Mouse (Mus musculus): ENCODE measurements around the gene Dip2b. TPM values are rescaled to one million over a fixed set of nuclear protein-coding genes. Genes with fewer than 3 reads are reported as not detected.

Dip2b gene
- polyA plus RNA-seq, 1 experiment: 5.4 TPM

- TF ChIP-seq POLR2A (IDR thresholded peaks at IDR 0.05; ENCODE audit: low read depth, low read length): no peak
- no peak for TF ChIP-seq CTCF (conservative IDR thresholded peaks at IDR 0.05; ENCODE audit: insufficient read depth, insufficient read length, low read depth, low read length)
- Histone ChIP-seq H3K27ac (ENCODE audit: insufficient read depth, low read depth, low read length) (no peak overlapping the region), H3K4me1 (ENCODE audit: control insufficient read depth, insufficient read depth, low read length) (peaks cover 4% of the 10 kb centered on the region), H3K27me3 (replicated peaks; ENCODE audit: control insufficient read depth, insufficient read depth, low read length) (no peaks in the 10 kb centered on the region), H3K4me3 (ENCODE audit: insufficient read depth, low read depth, low read length) (no peak overlapping the region), H3K36me3 (ENCODE audit: control insufficient read depth, insufficient read depth, low read length) (no peaks in the 10 kb centered on the region)
- 88% methylated on average over 7 of the region's 7 CpGs for WGBS
- no peak for DNase-seq
These were observed 61.9 kb downstream of the Dip2b start for GRCm38 (mm10) chr15:100100336-100100735.

GRCm38 (mm10) chr15:100101206-100101605 is 62.7 kb downstream of the Dip2b start:
- no peak for DNase-seq
- no peak overlapping the region for H3K27ac ChIP-seq (ENCODE audit: insufficient read depth, low read depth, low read length)
- no peaks in the 10 kb centered on the region for H3K36me3 ChIP-seq (ENCODE audit: control insufficient read depth, insufficient read depth, low read length)
- H3K27me3 ChIP-seq (replicated peaks; ENCODE audit: control insufficient read depth, insufficient read depth, low read length): no peaks in the 10 kb centered on the region
- no peak overlapping the region for H3K4me3 ChIP-seq (ENCODE audit: insufficient read depth, low read depth, low read length)
- no peak for TF ChIP-seq POLR2A (IDR thresholded peaks at IDR 0.05; ENCODE audit: low read depth, low read length)
- no peak for TF ChIP-seq CTCF (conservative IDR thresholded peaks at IDR 0.05; ENCODE audit: insufficient read depth, insufficient read length, low read depth, low read length)
- H3K4me1 ChIP-seq (ENCODE audit: control insufficient read depth, insufficient read depth, low read length): peaks cover 4% of the 10 kb centered on the region

- H3K4me1 ChIP-seq (ENCODE audit: control insufficient read depth, insufficient read depth, low read length): peaks cover 4% of the 10 kb centered on the region
- no peak overlapping the region for H3K27ac ChIP-seq (ENCODE audit: insufficient read depth, low read depth, low read length)
- no peaks in the 10 kb centered on the region for H3K27me3 ChIP-seq (replicated peaks; ENCODE audit: control insufficient read depth, insufficient read depth, low read length)
- DNase-seq: no peak
- no peaks in the 10 kb centered on the region for H3K36me3 ChIP-seq (ENCODE audit: control insufficient read depth, insufficient read depth, low read length)
- WGBS: 98% methylated on average over 2 of the region's 2 CpGs
- H3K4me3 ChIP-seq (ENCODE audit: insufficient read depth, low read depth, low read length): no peak overlapping the region
- TF ChIP-seq POLR2A (IDR thresholded peaks at IDR 0.05; ENCODE audit: low read depth, low read length) (no peak), CTCF (conservative IDR thresholded peaks at IDR 0.05; ENCODE audit: insufficient read depth, insufficient read length, low read depth, low read length) (no peak)
These were observed 65.7 kb downstream of the Dip2b start for GRCm38 (mm10) chr15:100104126-100104525.

- Histone ChIP-seq H3K27ac (ENCODE audit: insufficient read depth, low read depth, low read length) (no peak overlapping the region), H3K36me3 (ENCODE audit: control insufficient read depth, insufficient read depth, low read length) (no peaks in the 10 kb centered on the region), H3K4me3 (ENCODE audit: insufficient read depth, low read depth, low read length) (no peak overlapping the region), H3K4me1 (ENCODE audit: control insufficient read depth, insufficient read depth, low read length) (peaks cover 14% of the 10 kb centered on the region), H3K27me3 (replicated peaks; ENCODE audit: control insufficient read depth, insufficient read depth, low read length) (no peaks in the 10 kb centered on the region)
- DNase-seq: no peak
- 86% methylated on average over 18 of the region's 18 CpGs for WGBS
- TF ChIP-seq POLR2A (IDR thresholded peaks at IDR 0.05; ENCODE audit: low read depth, low read length): no peak
- no peak for TF ChIP-seq CTCF (conservative IDR thresholded peaks at IDR 0.05; ENCODE audit: insufficient read depth, insufficient read length, low read depth, low read length)
These were observed 69.8 kb downstream of the Dip2b start for GRCm38 (mm10) chr15:100108071-100108782.

GRCm38 (mm10) chr15:100109916-100110315 is 71.5 kb downstream of the Dip2b start:
- H3K4me1 ChIP-seq (ENCODE audit: control insufficient read depth, insufficient read depth, low read length): peaks cover 14% of the 10 kb centered on the region
- no peak for DNase-seq
- H3K4me3 ChIP-seq (ENCODE audit: insufficient read depth, low read depth, low read length): no peak overlapping the region
- TF ChIP-seq CTCF (conservative IDR thresholded peaks at IDR 0.05; ENCODE audit: insufficient read depth, insufficient read length, low read depth, low read length) (no peak), POLR2A (IDR thresholded peaks at IDR 0.05; ENCODE audit: low read depth, low read length) (no peak)
- no peak overlapping the region for H3K27ac ChIP-seq (ENCODE audit: insufficient read depth, low read depth, low read length)
- 88% methylated on average over 3 of the region's 3 CpGs for WGBS
- no peaks in the 10 kb centered on the region for H3K36me3 ChIP-seq (ENCODE audit: control insufficient read depth, insufficient read depth, low read length)
- H3K27me3 ChIP-seq (replicated peaks; ENCODE audit: control insufficient read depth, insufficient read depth, low read length): no peaks in the 10 kb centered on the region

GRCm38 (mm10) chr15:100111891-100112290 is 73.4 kb downstream of the Dip2b start:
- Histone ChIP-seq H3K27me3 (replicated peaks; ENCODE audit: control insufficient read depth, insufficient read depth, low read length) (no peaks in the 10 kb centered on the region), H3K4me3 (ENCODE audit: insufficient read depth, low read depth, low read length) (no peak overlapping the region), H3K36me3 (ENCODE audit: control insufficient read depth, insufficient read depth, low read length) (no peaks in the 10 kb centered on the region), H3K27ac (ENCODE audit: insufficient read depth, low read depth, low read length) (peak overlapping the region; percentile 57), H3K4me1 (ENCODE audit: control insufficient read depth, insufficient read depth, low read length) (peaks cover 14% of the 10 kb centered on the region)
- 45% methylated on average over 9 of the region's 9 CpGs for WGBS
- DNase-seq: peak; percentile 52
- TF ChIP-seq POLR2A (IDR thresholded peaks at IDR 0.05; ENCODE audit: low read depth, low read length) (no peak), CTCF (conservative IDR thresholded peaks at IDR 0.05; ENCODE audit: insufficient read depth, insufficient read length, low read depth, low read length) (no peak)

GRCm38 (mm10) chr15:100112309-100112966 is 74.0 kb downstream of the Dip2b start:
- Histone ChIP-seq H3K4me1 (ENCODE audit: control insufficient read depth, insufficient read depth, low read length) (peaks cover 14% of the 10 kb centered on the region), H3K27ac (ENCODE audit: insufficient read depth, low read depth, low read length) (peak overlapping the region; percentile 57), H3K36me3 (ENCODE audit: control insufficient read depth, insufficient read depth, low read length) (no peaks in the 10 kb centered on the region), H3K27me3 (replicated peaks; ENCODE audit: control insufficient read depth, insufficient read depth, low read length) (no peaks in the 10 kb centered on the region), H3K4me3 (ENCODE audit: insufficient read depth, low read depth, low read length) (no peak overlapping the region)
- no peak for TF ChIP-seq CTCF (conservative IDR thresholded peaks at IDR 0.05; ENCODE audit: insufficient read depth, insufficient read length, low read depth, low read length)
- no peak for TF ChIP-seq POLR2A (IDR thresholded peaks at IDR 0.05; ENCODE audit: low read depth, low read length)
- 66% methylated on average over 9 of the region's 9 CpGs for WGBS
- DNase-seq: peak; percentile 27
